Mouse (Mus musculus) megakaryocyte-erythroid progenitor cell, adult 5-6 weeks (primary cell): ENCODE measurements around the gene Hils1. TPM values are rescaled to one million over a fixed set of nuclear protein-coding genes. Genes with fewer than 3 reads are reported as not detected.

Source experiments
- ATAC-seq: replicated peaks from 2 replicates; pipeline ENCODE4 v1.8.0; 2016; ENCODE audit warnings: mild to moderate bottlenecking, inconsistent platforms; ENCODE audit not compliant: severe bottlenecking, poor library complexity, low FRiP score, low TSS enrichment
- total RNA-seq, 2 experiments: library from RNA; stranded (forward) in 1 of 2; stranded (reverse) in 1 of 2; fragments of 200-1000, 215-1000 nt in 1 of 2; fragments of >200 nt in 1 of 2; fragmentation: Nextera tagmentation in 1 of 2; gene quantifications; 2 replicates each; pipeline ENCODE4 v1.2.3; 2014 to 2017

Gene Hils1
- total RNA-seq (2014; fragmentation: Nextera tagmentation) (not detected in 2 replicates), total RNA-seq (2017) (not detected in 2 replicates)

- ATAC-seq, result peak; percentile 36; the same call in 1 of the 2 replicates
Measured at GRCm38 (mm10) chr11:94967419-94967818, at the start of gene Hils1. TSS of gene Hils1 (plus strand) at chr11:94967593.

GRCm38 (mm10) chr11:94917717-94918116, 49.7 kb upstream of the Hils1 start:
- no peak for ATAC-seq

- ATAC-seq, result no peak
Measured at GRCm38 (mm10) chr11:94920996-94921401, 46.4 kb upstream of the Hils1 start.

GRCm38 (mm10) chr11:94924977-94925376, 42.4 kb upstream of the Hils1 start:
- no peak for ATAC-seq

- no peak for ATAC-seq
Measured at GRCm38 (mm10) chr11:94926431-94926830, 41.0 kb upstream of the Hils1 start.

- ATAC-seq, result no peak
Measured at GRCm38 (mm10) chr11:94927771-94928291, 39.6 kb upstream of the Hils1 start.

- ATAC-seq, result peak; percentile 84
Measured at GRCm38 (mm10) chr11:94928820-94929219, 38.6 kb upstream of the Hils1 start.

GRCm38 (mm10) chr11:94929599-94929998, 37.8 kb upstream of the Hils1 start:
- ATAC-seq, result no peak

- ATAC-seq, result no peak
Measured at GRCm38 (mm10) chr11:94930151-94930550, 37.2 kb upstream of the Hils1 start.

GRCm38 (mm10) chr11:94933584-94933983, 33.8 kb upstream of the Hils1 start:
- no peak for ATAC-seq

GRCm38 (mm10) chr11:94934526-94934925, 32.9 kb upstream of the Hils1 start:
- ATAC-seq, result no peak

GRCm38 (mm10) chr11:94936045-94936444, 31.3 kb upstream of the Hils1 start, which contains the start of gene Col1a1:
TSS of gene Col1a1 (plus strand) at chr11:94936224.
- no peak for ATAC-seq

GRCm38 (mm10) chr11:94936851-94937295, 30.5 kb upstream of the Hils1 start:
- peak; percentile 78 for ATAC-seq

GRCm38 (mm10) chr11:94937335-94937781, 30.0 kb upstream of the Hils1 start:
- peak; percentile 46; the same call in 1 of the 2 replicates for ATAC-seq

- ATAC-seq, result no peak
Measured at GRCm38 (mm10) chr11:94937787-94938186, 29.6 kb upstream of the Hils1 start.

- ATAC-seq, result no peak
Measured at GRCm38 (mm10) chr11:94938296-94938695, 29.1 kb upstream of the Hils1 start.

- ATAC-seq, result no peak
Measured at GRCm38 (mm10) chr11:94939280-94939679, 28.1 kb upstream of the Hils1 start.

GRCm38 (mm10) chr11:94941121-94941520, 26.3 kb upstream of the Hils1 start:
- ATAC-seq, result no peak

GRCm38 (mm10) chr11:94941776-94942175, 25.6 kb upstream of the Hils1 start:
- ATAC-seq, result no peak

GRCm38 (mm10) chr11:94942282-94943023, 24.9 kb upstream of the Hils1 start:
- ATAC-seq, result peak; percentile 61

GRCm38 (mm10) chr11:94943054-94943453, 24.3 kb upstream of the Hils1 start:
- no peak for ATAC-seq
